Mouse (Mus musculus) midbrain, embryonic 11.5 days (tissue): ENCODE data around the gene Sgta. TPM values are rescaled to one million over a fixed set of nuclear protein-coding genes. Genes with fewer than 3 reads are reported as not detected.
A peak's percentile ranks its signal among the peaks of the same experiment; 100 is the strongest.

Source experiments
- ATAC-seq: fragments of 200-750 bp; cut with Nextera tagmentation; 2 replicates; pipeline ENCODE4 v1.8.0; 2017; ENCODE audit warnings: moderate TSS enrichment, moderate library complexity; ENCODE audit not compliant: low FRiP score
- DNase-seq: peaks from one replicate; pipeline ENCODE4 v3.0.0; 2015; ENCODE audit warnings: low spot score; ENCODE audit errors: missing footprints
- H3K27ac ChIP-seq: fragments of 300-500 bp; sonication (generic); 2 replicates; pipeline ENCODE4 v1.5.1; 2014; ENCODE audit warnings: low read depth, low read length
- H3K27me3 ChIP-seq: fragments of 300-500 bp; sonication (generic); 2 replicates; pipeline ENCODE4 v1.6.1; 2014; ENCODE audit warnings: mild to moderate bottlenecking, low read length, moderate library complexity, mixed read lengths; ENCODE audit not compliant: control insufficient read depth, insufficient read depth
- H3K36me3 ChIP-seq: fragments of 300-500 bp; sonication (generic); 2 replicates; pipeline ENCODE4 v1.6.1; 2014; ENCODE audit warnings: mild to moderate bottlenecking, low read length, moderate library complexity, mixed read lengths; ENCODE audit not compliant: control insufficient read depth, insufficient read depth
- H3K4me1 ChIP-seq: fragments of 300-500 bp; sonication (generic); 2 replicates; pipeline ENCODE4 v1.6.1; 2014; ENCODE audit warnings: low read length; ENCODE audit not compliant: control insufficient read depth, insufficient read depth
- H3K4me2 ChIP-seq: fragments of 300-500 bp; sonication (generic); 2 replicates; pipeline ENCODE4 v1.6.1; 2014; ENCODE audit warnings: mild to moderate bottlenecking, moderate library complexity
- H3K4me3 ChIP-seq: fragments of 300-500 bp; sonication (generic); 2 replicates; pipeline ENCODE4 v1.5.1; 2014; ENCODE audit warnings: low read depth, low read length
- H3K9ac ChIP-seq: fragments of 300-500 bp; sonication (generic); 2 replicates; pipeline ENCODE4 v1.6.1; 2014; ENCODE audit warnings: low read length
- H3K9me3 ChIP-seq: fragments of 300-500 bp; sonication (generic); 2 replicates; pipeline ENCODE4 v1.6.1; 2016; ENCODE audit warnings: low read length; ENCODE audit not compliant: control insufficient read depth
- WGBS: fragments of 180-500 bp; shearing (Covaris S2); extraction: QIAGEN DNeasy Blood & Tissue Kit; methylation state at CpG from one replicate; pipeline ENCODE4 v1.1.7; 2014; 5-methylcytosine and 5-hydroxymethylcytosine counted together
- polyA plus RNA-seq: library from polyadenylated mRNA; unstranded; fragments of >200 nt; fragmentation: Nextera tagmentation; extraction: Ambion mirVana; gene quantifications from 2 replicates; pipeline ENCODE4 v1.2.1, GENCODE M21; 2014

Gene Sgta
- polyA plus RNA-seq, 1 experiment from 2014 or later, result 232 TPM

- 48% methylated on average over 12 of the region's 12 CpGs for WGBS
- Histone ChIP-seq H3K4me1 (peaks cover 7% of the 10 kb centered on the region; the same call in 1 of the 2 replicates), H3K4me2 (peak within 1 kb of the TSS; percentile 73), H3K9me3 (no peaks in the 10 kb centered on the region), H3K9ac (peak within 1 kb of the TSS; percentile 65), H3K27me3 (peaks cover 7% of the 10 kb centered on the region), H3K4me3 (peak within 1 kb of the TSS; percentile 39), H3K27ac (no peak within 1 kb of the TSS), H3K36me3 (peaks cover under 1% of the 10 kb centered on the region; the same call in 1 of the 2 replicates)
- peak; percentile 82 for DNase-seq
- no peak for ATAC-seq
Observed at GRCm38 (mm10) chr10:81025639-81026275, 34.2 kb downstream of the Sgta start, which contains the start of gene Diras1. Gene Diras1 (minus strand): TSS chr10:81025662.

GRCm38 (mm10) chr10:81025047-81025621, 34.8 kb downstream of the Sgta start:
- WGBS, result 1% methylated on average over 36 of the region's 43 CpGs
- H3K4me2 ChIP-seq, result peak overlapping the region; percentile 73
- H3K36me3 ChIP-seq, result no peaks in the 10 kb centered on the region
- no peak overlapping the region for H3K27ac ChIP-seq
- H3K4me3 ChIP-seq, result peak overlapping the region; percentile 39
- peak; percentile 60 for ATAC-seq
- H3K9ac ChIP-seq, result peak overlapping the region; percentile 65
- H3K9me3 ChIP-seq, result no peaks in the 10 kb centered on the region
- peaks cover 7% of the 10 kb centered on the region; the same call in 1 of the 2 replicates for H3K4me1 ChIP-seq
- peak; percentile 84 for DNase-seq
- peaks cover 7% of the 10 kb centered on the region for H3K27me3 ChIP-seq

GRCm38 (mm10) chr10:81024346-81024937, 35.5 kb downstream of the Sgta start:
- no peak for ATAC-seq
- Histone ChIP-seq H3K4me3 (peak overlapping the region; percentile 39), H3K4me2 (peak overlapping the region; percentile 73), H3K36me3 (no peaks in the 10 kb centered on the region), H3K27ac (no peak overlapping the region), H3K9me3 (no peaks in the 10 kb centered on the region), H3K9ac (peak overlapping the region; percentile 65), H3K27me3 (peaks cover 7% of the 10 kb centered on the region), H3K4me1 (peaks cover 7% of the 10 kb centered on the region; the same call in 1 of the 2 replicates)
- 67% methylated on average over 5 of the region's 5 CpGs for WGBS
- no peak for DNase-seq

- no peak overlapping the region for H3K27ac ChIP-seq
- no peaks in the 10 kb centered on the region for H3K36me3 ChIP-seq
- H3K4me2 ChIP-seq, result no peak overlapping the region
- 63% methylated on average over 8 of the region's 8 CpGs for whole genome bisulfite sequencing
- no peak overlapping the region for H3K9ac ChIP-seq
- no peak for DNase-seq
- no peak overlapping the region for H3K4me3 ChIP-seq
- H3K27me3 ChIP-seq, result peaks cover 7% of the 10 kb centered on the region
- no peak for ATAC-seq
- no peaks in the 10 kb centered on the region for H3K9me3 ChIP-seq
- peaks cover 7% of the 10 kb centered on the region; the same call in 1 of the 2 replicates for H3K4me1 ChIP-seq
Observed at GRCm38 (mm10) chr10:81022744-81023143, 37.2 kb downstream of the Sgta start.

GRCm38 (mm10) chr10:81021547-81022110, 38.4 kb downstream of the Sgta start:
- no peak overlapping the region for H3K4me3 ChIP-seq
- no peaks in the 10 kb centered on the region for H3K9me3 ChIP-seq
- peaks cover 7% of the 10 kb centered on the region; the same call in 1 of the 2 replicates for H3K4me1 ChIP-seq
- no peak overlapping the region for H3K4me2 ChIP-seq
- H3K9ac ChIP-seq, result no peak overlapping the region
- 18% methylated on average over 20 of the region's 26 CpGs for WGBS
- ATAC-seq, result no peak
- peaks cover 7% of the 10 kb centered on the region for H3K27me3 ChIP-seq
- no peak for DNase-seq
- H3K27ac ChIP-seq, result no peak overlapping the region
- no peaks in the 10 kb centered on the region for H3K36me3 ChIP-seq

GRCm38 (mm10) chr10:81020207-81020606, 39.8 kb downstream of the Sgta start:
- Histone ChIP-seq H3K27ac (no peak overlapping the region), H3K4me2 (no peak overlapping the region), H3K36me3 (no peaks in the 10 kb centered on the region), H3K9me3 (no peaks in the 10 kb centered on the region), H3K27me3 (peaks cover 7% of the 10 kb centered on the region), H3K4me3 (no peak overlapping the region), H3K4me1 (peaks cover 4% of the 10 kb centered on the region; the same call in 1 of the 2 replicates), H3K9ac (no peak overlapping the region)
- DNase-seq (no peak), ATAC-seq (no peak)
- 75% methylated on average over 2 of the region's 2 CpGs for WGBS

GRCm38 (mm10) chr10:81019687-81020086, 40.3 kb downstream of the Sgta start:
- H3K4me3 ChIP-seq, result no peak overlapping the region
- no peaks in the 10 kb centered on the region for H3K9me3 ChIP-seq
- ATAC-seq (no peak), DNase-seq (no peak)
- peaks cover 4% of the 10 kb centered on the region for H3K27me3 ChIP-seq
- peaks cover under 1% of the 10 kb centered on the region; the same call in 1 of the 2 replicates for H3K4me1 ChIP-seq
- H3K4me2 ChIP-seq, result no peak overlapping the region
- H3K36me3 ChIP-seq, result no peaks in the 10 kb centered on the region
- WGBS, result 73% methylated on average over 6 of the region's 6 CpGs
- H3K27ac ChIP-seq, result no peak overlapping the region
- no peak overlapping the region for H3K9ac ChIP-seq

- Histone ChIP-seq H3K9ac (no peak overlapping the region), H3K4me2 (no peak overlapping the region), H3K27ac (no peak overlapping the region), H3K9me3 (no peaks in the 10 kb centered on the region), H3K4me1 (peaks cover 5% of the 10 kb centered on the region; the same call in 1 of the 2 replicates), H3K36me3 (no peaks in the 10 kb centered on the region), H3K4me3 (no peak overlapping the region), H3K27me3 (no peaks in the 10 kb centered on the region; the same call in 1 of the 2 replicates)
- 46% methylated on average over 10 of the region's 10 CpGs for WGBS
- ATAC-seq (no peak), DNase-seq (no peak)
Observed at GRCm38 (mm10) chr10:81018326-81018725, 41.7 kb downstream of the Sgta start.

- WGBS, result 7% methylated on average over 7 of the region's 7 CpGs
- ATAC-seq, result no peak
Observed at GRCm38 (mm10) chr10:81016645-81017044, 43.3 kb downstream of the Sgta start.

More at GRCm38 (mm10) chr10:81016645-81017044, 43.3 kb downstream of the Sgta start:
- H3K27me3 ChIP-seq, result no peaks in the 10 kb centered on the region
- H3K4me3 ChIP-seq, result no peak overlapping the region
- H3K9me3 ChIP-seq, result no peaks in the 10 kb centered on the region
- H3K27ac ChIP-seq, result no peak overlapping the region
- peaks cover 5% of the 10 kb centered on the region; the same call in 1 of the 2 replicates for H3K4me1 ChIP-seq
- H3K36me3 ChIP-seq, result no peaks in the 10 kb centered on the region
- peak; percentile 96 for DNase-seq
- no peak overlapping the region for H3K4me2 ChIP-seq
- no peak overlapping the region for H3K9ac ChIP-seq
